Mouse (Mus musculus): ENCODE data around the gene Dusp9. TPM values are rescaled to one million over a fixed set of nuclear protein-coding genes. Genes with fewer than 3 reads are reported as not detected.

The Dusp9 gene
- total RNA-seq (2021), result 1 to 10 TPM in 1 of 2 experiments, under 1 TPM in 1; 0.67 to 1.1 TPM
- long read RNA-seq, experiment 1, result 0 reads
- long read RNA-seq, experiment 2, partial matches to known transcripts, result 0 of 1 reads
- long read RNA-seq, experiment 2, other reads (novel, unspliced or antisense), result 1 of 1 reads

- DNase-seq, result peak; percentile 60
Measured at GRCm38 (mm10) chrX:73639255-73639675, at the start of gene Dusp9. Dusp9 (plus strand) TSS chrX:73639419.

- peak; percentile 35 for DNase-seq
Measured at GRCm38 (mm10) chrX:73593212-73593611, 46.0 kb upstream of the Dusp9 start.

GRCm38 (mm10) chrX:73594451-73595121 lies 44.6 kb upstream of the Dusp9 start:
- no peak for DNase-seq

- DNase-seq, result no peak
Measured at GRCm38 (mm10) chrX:73595297-73595938, 43.8 kb upstream of the Dusp9 start.

- no peak for DNase-seq
Measured at GRCm38 (mm10) chrX:73601456-73601855, 37.8 kb upstream of the Dusp9 start.

- no peak for DNase-seq
Measured at GRCm38 (mm10) chrX:73613665-73614064, 25.6 kb upstream of the Dusp9 start.

- no peak for DNase-seq
Measured at GRCm38 (mm10) chrX:73615876-73616275, 23.3 kb upstream of the Dusp9 start.

- no peak for DNase-seq
Measured at GRCm38 (mm10) chrX:73619401-73619800, 19.8 kb upstream of the Dusp9 start.

GRCm38 (mm10) chrX:73619890-73620289 lies 19.3 kb upstream of the Dusp9 start:
- DNase-seq, result no peak

- DNase-seq, result no peak
Measured at GRCm38 (mm10) chrX:73626981-73627380, 12.2 kb upstream of the Dusp9 start.

GRCm38 (mm10) chrX:73635425-73635824 lies 3.8 kb upstream of the Dusp9 start:
- DNase-seq, result no peak

- DNase-seq, result no peak
Measured at GRCm38 (mm10) chrX:73637415-73637814, 1.8 kb upstream of the Dusp9 start.

GRCm38 (mm10) chrX:73639901-73640469 lies 766 bp downstream of the Dusp9 start:
- DNase-seq, result no peak

GRCm38 (mm10) chrX:73645121-73645520 lies 5.9 kb downstream of the Dusp9 start:
- no peak for DNase-seq

GRCm38 (mm10) chrX:73650869-73651268 lies 11.7 kb downstream of the Dusp9 start:
- no peak for DNase-seq

- no peak for DNase-seq
Measured at GRCm38 (mm10) chrX:73653392-73653791, 14.2 kb downstream of the Dusp9 start.

GRCm38 (mm10) chrX:73654177-73654576 lies 15.0 kb downstream of the Dusp9 start:
- DNase-seq, result peak; percentile 79

GRCm38 (mm10) chrX:73655529-73655928 lies 16.3 kb downstream of the Dusp9 start:
- DNase-seq, result peak; percentile 49

- no peak for DNase-seq
Measured at GRCm38 (mm10) chrX:73658391-73658790, 19.2 kb downstream of the Dusp9 start.

GRCm38 (mm10) chrX:73658936-73659574 lies 19.8 kb downstream of the Dusp9 start:
- no peak for DNase-seq

GRCm38 (mm10) chrX:73659575-73660283 lies 20.5 kb downstream of the Dusp9 start, which contains the start of gene Pnck:
Pnck (minus strand) TSS chrX:73660117.
- peak; percentile 33 for DNase-seq

GRCm38 (mm10) chrX:73660284-73660665 lies 21.1 kb downstream of the Dusp9 start:
- no peak for DNase-seq

Data from adrenal gland, postnatal 10 days (tissue).